Mouse (Mus musculus): ENCODE results near the gene 1110002E22Rik.

The 1110002E22Rik gene

GRCm38 (mm10) chr3:138106887-138107286 lies 42.0 kb downstream of the 1110002E22Rik start:
- no peak for DNase-seq (ENCODE audit: low read depth)

GRCm38 (mm10) chr3:138110910-138111782 lies 46.3 kb downstream of the 1110002E22Rik start:
- no peak for DNase-seq (ENCODE audit: low read depth)

GRCm38 (mm10) chr3:138114106-138114505 lies 49.3 kb downstream of the 1110002E22Rik start:
- no peak for DNase-seq (ENCODE audit: low read depth)

DNA sequence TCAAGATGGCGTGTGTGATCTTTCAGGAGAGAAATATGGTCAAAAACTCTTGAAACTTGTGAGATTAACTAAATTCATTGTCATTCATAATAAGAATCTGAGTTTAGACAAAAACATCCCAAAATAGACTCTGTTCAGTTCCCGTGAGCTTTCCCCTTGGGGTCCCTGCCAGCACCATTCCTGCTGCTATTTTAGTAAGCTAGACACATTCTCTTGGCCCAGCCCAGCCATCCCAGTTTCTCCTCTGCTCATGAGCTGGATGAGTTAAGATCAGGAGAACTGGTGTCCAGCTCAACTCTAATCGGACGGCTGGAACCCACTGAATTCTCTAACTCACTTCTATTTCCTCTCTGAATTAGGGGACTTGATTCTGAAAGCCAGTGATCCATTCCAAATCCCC lies 52.0 kb downstream of the 1110002E22Rik start:
- DNase-seq (ENCODE audit: low read depth) = no peak

GRCm38 (mm10) chr3:138118392-138118791 lies 53.5 kb downstream of the 1110002E22Rik start:
- no peak for DNase-seq (ENCODE audit: low read depth)

GRCm38 (mm10) chr3:138118831-138119230 lies 54.0 kb downstream of the 1110002E22Rik start:
- DNase-seq (ENCODE audit: low read depth) = no peak

GRCm38 (mm10) chr3:138119444-138120105 lies 54.7 kb downstream of the 1110002E22Rik start:
- DNase-seq (ENCODE audit: low read depth) = no peak

GRCm38 (mm10) chr3:138121461-138121860 lies 56.6 kb downstream of the 1110002E22Rik start:
- no peak for DNase-seq (ENCODE audit: low read depth)

- DNase-seq (ENCODE audit: low read depth) = no peak
Observed at GRCm38 (mm10) chr3:138123842-138124241, 59.0 kb downstream of the 1110002E22Rik start.

DNA sequence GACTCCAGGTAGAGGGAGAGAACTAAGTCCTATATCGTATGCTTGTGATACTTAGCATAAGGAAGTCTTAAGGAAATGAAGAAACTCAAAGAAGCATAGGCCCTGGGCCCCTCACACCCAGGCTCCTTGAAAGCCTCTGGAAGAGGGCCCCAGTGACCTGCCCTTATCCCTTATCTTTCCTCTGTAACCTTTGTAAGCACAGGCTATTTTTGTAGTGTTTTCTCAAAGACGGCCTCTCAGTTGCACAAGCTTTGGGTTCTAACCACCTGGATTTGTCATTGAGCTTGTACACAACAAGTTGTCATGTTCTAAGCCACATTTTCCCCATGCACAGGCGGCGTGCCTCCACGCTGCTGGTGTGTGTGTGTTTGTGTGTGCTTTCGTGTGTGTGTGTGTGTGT lies 64.3 kb downstream of the 1110002E22Rik start:
- DNase-seq (ENCODE audit: low read depth) = no peak

DNA sequence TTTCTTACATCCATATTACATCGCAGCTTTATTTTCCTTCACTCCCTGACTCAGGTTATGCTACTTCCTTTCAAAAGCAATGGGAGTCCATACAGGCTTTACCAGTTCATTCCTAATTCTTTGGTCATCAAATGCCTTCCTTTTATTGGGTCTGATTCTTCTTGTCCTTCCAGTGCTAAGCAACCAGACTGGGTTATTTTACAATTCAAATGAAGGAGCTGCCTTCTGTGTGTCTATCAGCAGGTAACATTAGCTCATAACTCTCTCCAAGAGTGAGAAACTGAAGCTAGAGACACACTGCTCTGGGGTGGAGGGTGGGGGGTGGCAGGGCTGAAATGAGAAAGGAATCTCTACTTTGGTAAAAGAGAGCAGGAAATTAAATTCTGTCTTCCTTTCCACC lies 65.8 kb downstream of the 1110002E22Rik start:
- no peak for DNase-seq (ENCODE audit: low read depth)
